Mouse (Mus musculus) gastrocnemius, postnatal 4 days (tissue): ENCODE data around the gene Sec14l1. TPM values are rescaled to one million over a fixed set of nuclear protein-coding genes. Genes with fewer than 3 reads are reported as not detected.

Experiments used
- microRNA-seq: library from miRNA; unstranded; fragments of <30 nt; microRNA quantifications from one replicate; pipeline ENCODE4 v1.2.0, GENCODE M21; 2021
- total RNA-seq, 2 experiments: library from RNA; stranded (reverse); gene quantifications; 2 replicates each; pipeline ENCODE4 v1.2.3; 2021

Sec14l1 gene
- total RNA-seq, 2 experiments from 2014 or later, result 134 to 144 TPM

Small RNA genes lying within 50 kb of the gene (microRNA-seq; reads per million reads assigned to microRNA genes)
- gene Gm24323 (not detected), gene Mir6516 (7.0 reads per million, percentile 21 among the genes with 10 or more reads in this experiment)

Other genes starting within 250 kb of the Sec14l1 start
- 1 to 10 TPM; 1.3 to 1.4 TPM for gene Mgat5b, start 196.3 kb upstream of the Sec14l1 start, total RNA-seq
- 10 to 100 TPM; 75.1 to 78.9 TPM for gene Sept9, start 84.5 kb downstream of the Sec14l1 start, total RNA-seq